Mouse (Mus musculus) hindbrain, embryonic 11.5 days (tissue): ENCODE results near the gene Fscn2. TPM values are rescaled to one million over a fixed set of nuclear protein-coding genes. Genes with fewer than 3 reads are reported as not detected.
"Not testable (repeated sequence)": the region's sequence is repeated elsewhere in the genome, so short reads cannot be mapped to it uniquely, and the experiment has no call there.

Experiments used
- ATAC-seq: fragments of 200-750 bp; cut with Nextera tagmentation; 2 replicates; pipeline ENCODE4 v1.8.0; 2017; ENCODE audit warnings: mild to moderate bottlenecking, moderate TSS enrichment, moderate library complexity; ENCODE audit not compliant: low FRiP score
- DNase-seq: peaks from one replicate; pipeline ENCODE4 v3.0.0-alpha.2; 2015; ENCODE audit warnings: low spot score
- H3K27ac ChIP-seq: fragments of 300-500 bp; sonication (generic); 2 replicates; pipeline ENCODE4 v1.5.1; 2014; ENCODE audit warnings: mild to moderate bottlenecking, low read depth, low read length
- H3K27me3 ChIP-seq: fragments of 300-500 bp; sonication (generic); 2 replicates; pipeline ENCODE4 v1.6.1; 2014; ENCODE audit warnings: mild to moderate bottlenecking, low read length, moderate library complexity, mixed read lengths; ENCODE audit not compliant: control insufficient read depth, insufficient read depth
- H3K36me3 ChIP-seq: fragments of 300-500 bp; sonication (generic); 2 replicates; pipeline ENCODE4 v1.6.1; 2014; ENCODE audit warnings: mild to moderate bottlenecking, low read length, moderate library complexity, mixed read lengths; ENCODE audit not compliant: control insufficient read depth, insufficient read depth
- H3K4me1 ChIP-seq: fragments of 300-500 bp; sonication (generic); replicated peaks from 2 replicates; pipeline ENCODE4 v1.6.1; 2014; ENCODE audit warnings: low read length, mixed read lengths; ENCODE audit not compliant: control insufficient read depth, insufficient read depth
- H3K4me2 ChIP-seq: fragments of 300-500 bp; sonication (generic); replicated peaks from 2 replicates; pipeline ENCODE4 v1.6.1; 2014; ENCODE audit warnings: mild to moderate bottlenecking, low read depth, low read length
- H3K4me3 ChIP-seq: fragments of 300-500 bp; sonication (generic); 2 replicates; pipeline ENCODE4 v1.5.1; 2014; ENCODE audit warnings: low read depth, low read length
- H3K9ac ChIP-seq: fragments of 300-500 bp; sonication (generic); 2 replicates; pipeline ENCODE4 v1.6.1; 2014; ENCODE audit warnings: low read depth, low read length
- H3K9me3 ChIP-seq: fragments of 300-500 bp; sonication (generic); 2 replicates; pipeline ENCODE4 v1.6.1; 2016; ENCODE audit warnings: low read length; ENCODE audit not compliant: control insufficient read depth
- WGBS: fragments of 180-500 bp; shearing (Covaris S2); extraction: QIAGEN DNeasy Blood & Tissue Kit; methylation state at CpG from one replicate; pipeline ENCODE4 v1.1.7; 2014; 5-methylcytosine and 5-hydroxymethylcytosine counted together
- polyA plus RNA-seq: library from polyadenylated mRNA; unstranded; fragments of >200 nt; fragmentation: Nextera tagmentation; extraction: Ambion mirVana; gene quantifications from 2 replicates; pipeline ENCODE4 v1.2.1, GENCODE M21; 2014

Gene Fscn2
- polyA plus RNA-seq, 1 experiment from 2014 or later: 1.1 TPM

- under 1% methylated on average over 16 of the region's 16 CpGs for WGBS
- no peak for DNase-seq
- H3K4me1 ChIP-seq: peaks cover 13% of the 10 kb centered on the region
Observed at GRCm38 (mm10) chr11:120349371-120349985, 11.9 kb upstream of the Fscn2 start.

GRCm38 (mm10) chr11:120349986-120350702, 11.2 kb upstream of the Fscn2 start:
- Histone ChIP-seq H3K9me3 (no peaks in the 10 kb centered on the region), H3K27me3 (no peaks in the 10 kb centered on the region), H3K4me1 (peaks cover 13% of the 10 kb centered on the region), H3K4me3 (peak overlapping the region; percentile 100), H3K36me3 (0 out of 2 replicates have a peak, but pooled peaks cover 4% of the 10 kb centered on the region), H3K27ac (peak overlapping the region; percentile 99), H3K4me2 (peak overlapping the region; percentile 99), H3K9ac (peak overlapping the region; percentile 100)
- WGBS: under 1% methylated on average over 58 of the region's 68 CpGs
- peak; percentile 96 for DNase-seq
- peak; percentile 76 for ATAC-seq

More at GRCm38 (mm10) chr11:120349371-120349985, 11.9 kb upstream of the Fscn2 start:
- peak overlapping the region; percentile 100 for H3K9ac ChIP-seq
- H3K27ac ChIP-seq: peak overlapping the region; percentile 99
- H3K9me3 ChIP-seq: no peaks in the 10 kb centered on the region
- H3K27me3 ChIP-seq: no peaks in the 10 kb centered on the region
- no peak; the same call in 1 of the 2 replicates for ATAC-seq
- H3K4me2 ChIP-seq: peak overlapping the region; percentile 99
- H3K4me3 ChIP-seq: peak overlapping the region; percentile 100
- H3K36me3 ChIP-seq: 0 out of 2 replicates have a peak, but pooled peaks cover 6% of the 10 kb centered on the region

GRCm38 (mm10) chr11:120350711-120351110, 10.6 kb upstream of the Fscn2 start:
- H3K4me3 ChIP-seq: peak overlapping the region; percentile 100
- peak overlapping the region; percentile 99 for H3K4me2 ChIP-seq
- H3K36me3 ChIP-seq: 0 out of 2 replicates have a peak, but pooled peaks cover 2% of the 10 kb centered on the region
- no peaks in the 10 kb centered on the region for H3K27me3 ChIP-seq
- no peaks in the 10 kb centered on the region for H3K9me3 ChIP-seq
- H3K27ac ChIP-seq: peak overlapping the region; percentile 99
- no peak for DNase-seq
- no peak for ATAC-seq
- WGBS: 29% methylated on average over 11 of the region's 11 CpGs
- H3K4me1 ChIP-seq: peaks cover 13% of the 10 kb centered on the region
- H3K9ac ChIP-seq: peak overlapping the region; percentile 100

- Histone ChIP-seq H3K9ac (no peak overlapping the region; the same call in 1 of the 2 replicates), H3K4me1 (peaks cover 13% of the 10 kb centered on the region), H3K36me3 (0 out of 2 replicates have a peak, but pooled peaks cover 1% of the 10 kb centered on the region), H3K4me2 (peak overlapping the region; percentile 99), H3K4me3 (no peak overlapping the region), H3K27me3 (no peaks in the 10 kb centered on the region), H3K9me3 (no peaks in the 10 kb centered on the region), H3K27ac (peak overlapping the region; percentile 99; the same call in 1 of the 2 replicates)
- DNase-seq (no peak), ATAC-seq (no peak)
- 90% methylated on average over 10 of the region's 10 CpGs for WGBS
Observed at GRCm38 (mm10) chr11:120351250-120352092, 9.9 kb upstream of the Fscn2 start.

- WGBS: 93% methylated on average over 5 of the region's 5 CpGs
- not testable (repeated sequence) for H3K27me3 ChIP-seq, H3K4me3 ChIP-seq, H3K36me3 ChIP-seq, DNase-seq, H3K4me2 ChIP-seq, ATAC-seq, H3K27ac ChIP-seq, H3K9ac ChIP-seq, H3K9me3 ChIP-seq
- H3K4me1 ChIP-seq: peaks cover 13% of the 10 kb centered on the region
Observed at GRCm38 (mm10) chr11:120352093-120352350, 9.3 kb upstream of the Fscn2 start.

- Histone ChIP-seq H3K4me3 (no peak overlapping the region), H3K4me1 (peaks cover 13% of the 10 kb centered on the region)
Observed at GRCm38 (mm10) chr11:120352571-120353290, 8.6 kb upstream of the Fscn2 start.

GRCm38 (mm10) chr11:120353500-120354303, 7.6 kb upstream of the Fscn2 start:
- Histone ChIP-seq H3K27me3 (no peaks in the 10 kb centered on the region), H3K9me3 (no peaks in the 10 kb centered on the region), H3K4me2 (0 out of 2 replicates have a peak overlapping the region, but pooled peaks have one; percentile 7), H3K4me3 (no peak overlapping the region), H3K9ac (no peak overlapping the region), H3K36me3 (no peaks in the 10 kb centered on the region), H3K4me1 (peaks cover 22% of the 10 kb centered on the region), H3K27ac (no peak overlapping the region)
- peak; percentile 70 for DNase-seq
- whole genome bisulfite sequencing: 28% methylated on average over 26 of the region's 26 CpGs
- no peak for ATAC-seq

More at GRCm38 (mm10) chr11:120352571-120353290, 8.6 kb upstream of the Fscn2 start:
- ATAC-seq (no peak), DNase-seq (no peak)
- no peak overlapping the region for H3K4me2 ChIP-seq
- no peaks in the 10 kb centered on the region for H3K27me3 ChIP-seq
- H3K27ac ChIP-seq: 0 out of 2 replicates have a peak overlapping the region, but pooled peaks have one; percentile 45
- H3K9ac ChIP-seq: peak overlapping the region; percentile 40; the same call in 1 of the 2 replicates
- H3K9me3 ChIP-seq: no peaks in the 10 kb centered on the region
- WGBS: 65% methylated on average over 13 of the region's 13 CpGs
- H3K36me3 ChIP-seq: no peaks in the 10 kb centered on the region
